Mouse (Mus musculus) adrenal gland, adult 18-20 months (tissue): ENCODE measurements around the gene Fam124b. TPM values are rescaled to one million over a fixed set of nuclear protein-coding genes. Genes with fewer than 3 reads are reported as not detected.
A peak's percentile ranks its signal among the peaks of the same experiment; 100 is the strongest.

Experiments
- DNase-seq, 2 experiments: peaks; one replicate each; pipeline ENCODE4 v3.0.0; 2021 to 2022; ENCODE audit warnings: low spot score in 2 of 2
- long read RNA-seq, 2 experiments: library from polyadenylated mRNA; stranded (forward); transcript quantifications; one replicate each; pipeline ENCODE4 v2.0.0; 2021
- total RNA-seq, 2 experiments: library from RNA; stranded (reverse); gene quantifications; 1 replicate in 1 of 2; 2 replicates in 1 of 2; pipeline ENCODE4 v1.2.3; 2021

Gene Fam124b
- total RNA-seq, result under 1 TPM; 0.38 to 0.40 TPM
- long read RNA-seq, experiment 1, result 0 reads
- long read RNA-seq, experiment 2, result 0 reads

- no peak for DNase-seq
Observed at GRCm38 (mm10) chr1:80218268-80218667, at the start of gene Fam124b. Gene Fam124b, minus strand, starts transcription at chr1:80218473.

GRCm38 (mm10) chr1:80260443-80260842 lies 42.2 kb upstream of the Fam124b start:
- DNase-seq, result no peak

- DNase-seq, result no peak
Observed at GRCm38 (mm10) chr1:80258632-80259031, 40.4 kb upstream of the Fam124b start.

GRCm38 (mm10) chr1:80253309-80253708 lies 35.0 kb upstream of the Fam124b start:
- no peak for DNase-seq

DNA sequence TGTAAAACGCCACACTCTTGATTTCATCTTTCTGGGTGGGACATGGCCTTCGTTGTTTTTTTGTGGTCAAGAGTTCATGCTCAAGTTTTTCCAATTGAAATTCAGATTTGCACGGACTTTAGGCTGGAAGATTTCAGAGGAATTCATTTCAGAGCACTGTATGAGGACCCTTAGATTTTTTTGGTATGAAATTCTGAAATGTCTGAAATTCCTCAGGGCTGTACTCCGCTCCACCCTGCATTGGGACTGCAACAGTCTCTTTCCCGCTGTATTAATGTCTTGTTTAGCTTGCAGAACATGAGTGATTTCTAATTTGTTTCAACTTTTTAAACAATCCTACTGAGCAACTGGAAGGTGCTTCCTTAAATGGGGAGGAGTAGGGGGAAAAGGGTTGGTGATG lies 32.0 kb upstream of the Fam124b start:
- no peak for DNase-seq

- no peak for DNase-seq
Observed at GRCm38 (mm10) chr1:80247131-80247530, 28.9 kb upstream of the Fam124b start.

- no peak for DNase-seq
Observed at GRCm38 (mm10) chr1:80244123-80244522, 25.9 kb upstream of the Fam124b start.

DNA sequence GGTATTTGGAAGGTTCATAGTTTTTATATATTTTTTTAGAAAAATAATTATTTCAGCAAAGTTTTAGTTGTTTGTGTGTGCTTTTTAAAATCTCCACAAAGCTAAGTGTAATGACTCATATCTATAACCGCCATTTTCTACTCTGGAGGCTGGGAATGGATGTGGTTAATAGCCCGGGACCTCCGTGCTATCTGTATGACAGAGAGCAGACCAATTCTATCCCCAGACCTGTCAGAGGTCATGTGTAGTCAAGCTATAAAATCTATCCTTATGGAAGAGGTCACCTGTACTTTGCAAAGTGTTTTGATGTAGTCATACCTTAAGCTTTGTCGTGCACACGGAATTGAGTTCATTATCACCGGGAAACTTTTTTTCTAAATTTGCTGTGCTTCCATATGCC lies 23.3 kb upstream of the Fam124b start:
- DNase-seq, result no peak

DNA sequence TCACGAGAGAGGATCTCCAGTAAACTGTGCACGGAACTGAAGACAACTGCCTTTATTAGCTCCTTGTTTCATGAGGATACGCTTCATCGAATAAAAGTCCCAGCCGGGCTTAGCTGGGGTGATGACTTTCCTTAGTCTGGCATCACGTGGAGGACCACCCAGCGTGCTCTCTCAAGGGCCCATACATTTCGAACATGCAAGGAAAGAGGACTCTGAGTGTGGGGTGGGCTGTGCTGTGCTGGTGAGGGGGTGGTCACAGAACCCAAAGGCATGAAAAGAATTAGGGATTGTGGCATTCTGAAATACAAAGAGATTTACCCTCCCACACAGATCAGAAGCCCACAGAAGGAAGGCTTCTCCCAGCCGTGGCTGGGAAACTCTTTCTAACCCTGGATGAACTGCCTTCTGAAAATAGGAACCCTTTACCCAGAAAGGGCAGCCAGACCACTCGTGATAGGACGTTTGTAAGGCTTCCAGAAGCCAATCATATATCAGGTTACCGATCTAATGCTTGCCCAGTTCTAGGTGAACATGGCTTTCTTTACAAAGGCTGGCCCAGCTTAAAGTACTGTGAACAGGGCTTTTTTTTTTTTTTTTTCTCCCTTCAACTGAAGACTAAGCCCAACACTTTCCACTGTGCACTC lies 21.9 kb upstream of the Fam124b start:
- no peak for DNase-seq

GRCm38 (mm10) chr1:80239481-80239880 lies 21.2 kb upstream of the Fam124b start:
- DNase-seq, result no peak

DNA sequence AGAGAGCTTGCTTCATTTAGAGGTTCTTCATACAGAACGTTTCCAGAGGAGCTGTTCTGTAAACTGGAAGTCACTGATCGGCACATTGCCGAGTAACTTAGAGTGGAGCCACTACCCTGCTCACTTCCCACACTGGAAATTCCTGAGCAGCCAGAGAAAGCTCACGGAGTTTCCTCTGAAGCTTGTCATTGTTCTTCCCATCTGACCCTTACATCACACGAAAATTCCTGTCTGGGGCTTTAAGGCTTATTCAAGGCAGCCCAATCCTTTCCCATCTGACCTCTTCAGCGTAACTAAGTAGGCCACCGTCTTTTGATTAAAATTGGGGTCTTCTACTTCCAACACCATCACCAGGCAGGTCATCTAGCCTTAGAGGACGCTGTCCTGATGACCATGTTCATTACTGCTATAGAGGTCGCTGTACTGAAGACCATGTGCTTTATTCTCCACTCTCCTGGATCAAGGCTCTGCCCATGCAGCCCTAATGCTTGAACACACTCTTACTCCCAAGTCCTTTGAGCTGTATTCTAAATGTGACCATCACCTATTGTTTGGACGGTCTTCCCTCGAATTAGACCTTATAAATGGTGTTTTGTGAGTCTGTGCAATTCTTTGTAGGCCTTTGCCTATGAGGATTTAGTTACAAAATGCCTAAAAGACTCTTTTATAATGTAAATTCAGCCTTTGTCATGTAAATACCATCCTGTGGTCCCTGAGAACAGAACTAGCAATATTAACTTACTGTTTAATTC lies 18.9 kb upstream of the Fam124b start:
- DNase-seq, result no peak

GRCm38 (mm10) chr1:80236126-80236525 lies 17.9 kb upstream of the Fam124b start:
- no peak for DNase-seq

DNA sequence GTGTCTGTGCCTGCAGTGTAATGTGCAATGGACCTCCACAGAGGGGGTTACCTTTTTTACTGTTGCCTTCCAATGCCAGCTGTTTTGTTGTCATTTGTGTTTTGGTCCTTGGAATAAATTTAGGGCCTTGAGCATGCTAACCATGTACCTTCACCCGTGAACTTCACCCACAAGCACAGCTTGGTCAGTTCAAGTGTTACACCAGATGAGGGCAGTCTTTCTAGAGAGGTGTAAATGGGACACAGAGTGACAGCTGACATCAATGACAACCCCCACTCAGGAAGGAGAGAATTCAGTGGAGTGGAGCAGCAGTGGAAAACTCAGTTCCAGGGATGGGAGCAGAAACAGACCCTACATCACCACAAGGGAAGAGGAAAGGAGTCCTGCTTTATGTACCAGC lies 12.3 kb upstream of the Fam124b start:
- no peak for DNase-seq

GRCm38 (mm10) chr1:80224839-80225412 lies 6.7 kb upstream of the Fam124b start:
- no peak for DNase-seq

DNA sequence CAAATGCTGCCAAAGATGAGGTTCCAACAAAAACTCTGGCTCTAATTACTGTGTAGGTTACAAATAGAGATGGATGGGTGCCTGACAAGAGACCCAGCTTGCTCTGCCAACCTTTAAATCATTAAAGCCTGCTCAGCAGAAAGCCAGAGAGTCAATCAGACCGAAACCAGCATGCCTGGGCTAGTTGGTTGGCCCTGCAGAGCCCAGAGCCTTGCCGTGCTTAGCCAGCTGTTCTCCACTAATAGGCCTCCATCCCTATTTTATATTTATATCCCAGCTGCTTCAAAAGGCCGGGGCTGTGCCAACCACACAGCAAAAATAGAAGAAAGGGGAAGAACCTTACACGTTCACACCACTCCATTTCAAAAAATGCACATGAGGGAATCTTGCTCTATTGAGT lies 2.9 kb upstream of the Fam124b start:
- DNase-seq, result no peak

DNA sequence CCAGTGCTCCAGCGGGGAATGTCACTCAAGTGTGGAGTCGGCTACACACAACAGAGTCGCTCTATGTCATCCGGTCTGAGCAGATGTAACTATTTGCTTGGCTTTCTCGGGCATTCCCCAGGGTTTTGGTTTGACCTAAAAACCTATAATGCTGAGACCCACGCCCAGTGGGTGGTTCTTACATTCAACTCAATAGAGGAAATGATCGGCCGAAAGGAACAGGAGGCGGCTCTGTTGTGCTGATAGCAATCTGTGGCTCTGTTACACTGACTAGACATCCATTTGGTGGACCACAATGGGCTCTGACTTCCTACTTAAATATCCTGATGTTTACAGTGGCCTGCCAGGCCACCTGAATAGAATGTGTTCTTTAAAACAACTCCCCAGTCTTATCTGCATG lies 4.4 kb downstream of the Fam124b start:
- no peak for DNase-seq

DNA sequence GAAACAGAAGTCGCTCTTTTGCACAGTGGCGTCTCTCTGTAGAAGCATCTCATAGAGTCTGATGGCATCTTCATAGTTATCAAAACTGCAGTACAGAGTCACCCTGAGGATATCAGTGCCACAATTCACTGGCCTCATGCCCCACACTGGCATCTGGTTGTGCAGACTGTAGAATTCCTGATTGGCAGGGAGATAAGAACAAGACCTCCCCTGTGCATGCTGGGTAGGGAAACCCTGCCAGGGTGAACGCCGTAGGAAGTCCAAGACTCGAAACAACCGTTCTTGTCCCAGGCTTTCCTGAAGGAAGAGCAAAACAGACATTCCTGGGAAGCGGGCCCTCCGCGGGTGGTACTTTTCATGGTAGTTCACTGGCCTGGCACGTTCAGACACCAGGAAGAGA lies 5.1 kb downstream of the Fam124b start:
- no peak for DNase-seq

- DNase-seq, result no peak
Observed at GRCm38 (mm10) chr1:80202314-80202713, 16.0 kb downstream of the Fam124b start.

GRCm38 (mm10) chr1:80192837-80193236 lies 25.4 kb downstream of the Fam124b start:
- no peak for DNase-seq

DNA sequence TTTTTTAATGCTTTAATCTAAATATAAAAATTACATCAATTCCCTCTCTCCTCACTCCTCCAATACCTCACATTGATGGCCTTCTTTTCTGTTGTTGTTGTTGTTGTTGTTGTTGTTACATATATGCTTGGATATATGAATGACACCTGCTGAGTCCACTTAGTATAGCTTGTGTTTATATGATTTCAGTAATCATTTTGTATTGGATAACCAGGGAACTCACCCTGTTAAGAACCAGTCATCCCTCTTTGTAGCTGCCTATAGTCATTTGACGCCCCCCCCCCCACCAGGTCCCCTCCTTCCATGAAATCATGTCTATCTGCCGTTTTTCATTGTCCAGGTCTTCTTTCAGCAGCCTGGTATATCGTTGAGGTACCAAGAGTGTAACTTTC lies 36.9 kb downstream of the Fam124b start:
- DNase-seq, result no peak

DNA sequence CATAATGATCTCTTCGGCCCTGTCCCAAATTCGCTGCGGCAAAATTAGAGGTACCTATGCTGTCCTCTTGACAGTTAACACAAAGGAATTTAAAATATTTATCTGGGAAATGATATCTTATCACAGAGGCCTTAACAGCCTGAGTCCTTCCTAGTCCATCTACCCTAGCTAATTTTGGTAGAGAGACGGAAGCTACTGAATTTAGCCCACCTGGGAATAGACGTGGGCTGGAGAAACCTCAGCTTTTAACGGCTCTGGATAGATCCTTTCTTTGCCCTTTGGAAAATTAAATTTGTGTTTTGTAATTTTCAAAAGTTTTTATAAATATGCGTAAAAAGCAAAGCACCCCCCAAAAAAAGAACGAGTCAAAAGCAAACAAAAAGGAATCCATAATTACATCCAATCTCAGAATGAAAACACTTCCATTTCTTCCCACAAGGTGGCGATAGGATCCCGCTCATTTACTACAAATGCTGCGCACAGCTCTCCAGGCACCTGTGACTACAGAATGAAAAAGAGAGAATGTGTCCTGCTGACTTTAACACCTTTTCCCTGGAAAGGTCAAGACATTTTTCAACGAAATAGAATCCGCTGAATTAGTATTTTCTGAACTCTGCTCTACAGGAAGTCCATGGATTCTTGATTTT lies 37.4 kb downstream of the Fam124b start:
- DNase-seq, result peak; percentile 35 to 44

GRCm38 (mm10) chr1:80180128-80180527 lies 38.1 kb downstream of the Fam124b start:
- no peak for DNase-seq
